8 mouse cellular contexts compared by ENCODE assay signal in the genomic region with DNA sequence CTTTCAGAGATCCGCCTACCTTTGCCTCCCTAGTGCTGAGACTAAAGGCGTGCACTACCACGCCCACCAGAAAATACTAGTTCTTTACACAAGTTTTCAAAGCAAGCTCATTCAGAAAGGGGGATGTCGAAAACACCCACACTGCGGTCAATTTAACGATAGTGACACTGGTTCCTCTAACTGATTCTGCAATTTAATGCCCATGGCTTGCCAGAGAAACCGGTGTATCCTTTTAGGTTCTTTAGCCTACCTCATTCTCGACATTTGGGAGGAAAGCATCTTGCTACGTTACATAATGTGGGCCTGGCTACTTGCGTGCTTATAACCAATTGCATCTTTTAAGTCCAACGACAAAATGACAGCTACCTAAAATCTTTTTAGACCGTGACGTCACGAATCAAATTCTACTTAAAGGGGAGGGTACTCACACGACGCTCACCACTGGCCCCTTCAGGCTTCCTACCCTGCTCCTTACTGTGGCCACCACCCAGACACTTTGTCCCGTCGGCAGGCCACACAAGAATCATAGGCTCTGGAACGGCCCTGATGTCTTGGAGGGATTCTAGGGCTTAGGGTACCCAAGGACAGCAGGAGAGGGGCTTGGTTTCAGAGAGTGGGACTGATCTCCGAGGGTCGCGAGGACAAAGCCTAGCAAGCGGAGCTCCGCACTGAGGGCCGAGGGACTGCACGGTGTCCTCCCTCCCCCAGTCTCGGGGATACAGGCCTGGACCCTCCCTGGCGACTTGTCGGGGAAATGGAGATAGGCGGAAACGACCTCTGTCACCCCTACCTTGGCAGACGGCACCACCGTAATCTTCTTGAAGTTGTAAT. TPM values are rescaled to one million over a fixed set of nuclear protein-coding genes. Genes with fewer than 3 reads are reported as not detected.
DNase-seq lines count a peak whose midpoint lies in the region; ATAC-seq and TF ChIP-seq lines count a peak whose summit lies in the region.

No protein-coding gene starts in this region.

- WGBS in heart, embryonic 16.5 days: 2% methylated on average over 33 of the region's 33 CpGs
- WGBS in hindbrain, embryonic 14.5 days: 4% methylated on average over 33 of the region's 33 CpGs
- WGBS in macrophage (ENCODE audit: missing documents): 2% methylated on average over 33 of the region's 33 CpGs

- H3K27me3 ChIP-seq in heart, embryonic 16.5 days (ENCODE audit: control insufficient read depth, insufficient read depth, low read length): no peaks in the 10 kb centered on the region
- no peaks in the 10 kb centered on the region for H3K27me3 ChIP-seq in CH12.LX (replicated peaks)
- H3K27me3 ChIP-seq in hindbrain, embryonic 14.5 days (ENCODE audit: control insufficient read depth, insufficient read depth, low read length): no peaks in the 10 kb centered on the region

- no peak for TF ChIP-seq CTCF in CH12.LX (conservative IDR thresholded peaks at IDR 0.05 in 1 of 2, IDR thresholded peaks at IDR 0.05 in 1 of 2; ENCODE audit: low read depth in 2 of 2, low read length in 2 of 2)

- peak overlapping the region; percentile 91 for H3K4me2 ChIP-seq in heart, embryonic 16.5 days (ENCODE audit: low read depth, low read length)
- H3K4me2 ChIP-seq in CH12.LX (ENCODE audit: insufficient read depth, low read depth, poor library complexity, severe bottlenecking): peak overlapping the region; percentile 99
- H3K4me2 ChIP-seq in hindbrain, embryonic 14.5 days (replicated peaks): peak overlapping the region; percentile 88

- TF ChIP-seq EP300 in CH12.LX (IDR thresholded peaks at IDR 0.05; ENCODE audit: low read length): no peak

- H3K4me3 ChIP-seq in heart, embryonic 16.5 days (ENCODE audit: low read length): peak overlapping the region; percentile 89
- peak overlapping the region; percentile 93 to 99 (median 95) for H3K4me3 ChIP-seq in CH12.LX (replicated peaks in 1 of 3; ENCODE audit: low read depth in 2 of 3, low read length in 2 of 3, poor library complexity in 1 of 3)
- H3K4me3 ChIP-seq in hindbrain, embryonic 14.5 days (replicated peaks; ENCODE audit: low read length): peak overlapping the region; percentile 96
- peak overlapping the region; percentile 100 for H3K4me3 ChIP-seq in macrophage (ENCODE audit: inconsistent target)

- peaks cover 10% of the 10 kb centered on the region for H3K36me3 ChIP-seq in heart, embryonic 16.5 days (ENCODE audit: control insufficient read depth, insufficient read depth)
- H3K36me3 ChIP-seq in CH12.LX (replicated peaks in 1 of 2; ENCODE audit: control insufficient read depth in 1 of 2, insufficient read depth in 1 of 2, low read length in 1 of 2) (peaks cover 9 to 26% of the 10 kb centered on the region in 2 experiments), macrophage (ENCODE audit: inconsistent target) (peaks cover 17% of the 10 kb centered on the region)
- peaks cover 18% of the 10 kb centered on the region for H3K36me3 ChIP-seq in hindbrain, embryonic 14.5 days (replicated peaks; ENCODE audit: control insufficient read depth, insufficient read depth)

- no peaks in the 10 kb centered on the region for H3K9me3 ChIP-seq in heart, embryonic 16.5 days (replicated peaks; ENCODE audit: control insufficient read depth, low read length)
- no peaks in the 10 kb centered on the region for H3K9me3 ChIP-seq in CH12.LX (replicated peaks; ENCODE audit: low read length)
- no peaks in the 10 kb centered on the region for H3K9me3 ChIP-seq in hindbrain, embryonic 14.5 days (ENCODE audit: control insufficient read depth, low read length)

- no peak for TF ChIP-seq POLR2A in CH12.LX (IDR thresholded peaks at IDR 0.05; ENCODE audit: low read depth, low read length)

- in situ Hi-C loops in CH12.LX (cut with MboI; ENCODE audit: low pct_ligation_motif_present, low pct_unique_long_range_greater_than_20kb, low sequenced_read_pairs): no loop called here

- ATAC-seq in heart, embryonic 16.5 days (replicated peaks; ENCODE audit: extremely low read depth, insufficient read depth, low FRiP score): 0 out of 2 replicates have a peak, but pooled peaks have one; percentile 15
- peak; percentile 85 for ATAC-seq in hindbrain, embryonic 14.5 days (ENCODE audit: low FRiP score)

- intact Hi-C loops in heart, postnatal 36 days (cut with DNase I): loop anchor here (5.0 to 10.0 kb wide), 4 partner anchors 123 to 769 kb away; partner anchors contain the start of genes Wdr37 and Zmynd11

- no peak for TF ChIP-seq RAD21 in CH12.LX (IDR thresholded peaks at IDR 0.05; ENCODE audit: low read depth, low read length)

- peak overlapping the region; percentile 86 for H3K9ac ChIP-seq in heart, embryonic 16.5 days (ENCODE audit: low read length)
- peak overlapping the region; percentile 93 for H3K9ac ChIP-seq in CH12.LX (ENCODE audit: insufficient read depth, low read depth)
- H3K9ac ChIP-seq in hindbrain, embryonic 14.5 days: peak overlapping the region; percentile 79

- dilution Hi-C loops in CH12.LX (cut with MboI; ENCODE audit: extremely low pct_ligation_motif_present, extremely low pct_unique_long_range_greater_than_20kb, low sequenced_read_pairs): no loop called here

- H3K79me2 ChIP-seq in CH12.LX (replicated peaks; ENCODE audit: control insufficient read depth, extremely low read depth, insufficient read depth, poor library complexity, severe bottlenecking) (peaks cover 50% of the 10 kb centered on the region), macrophage (ENCODE audit: inconsistent target) (peaks cover 55% of the 10 kb centered on the region)

- peak overlapping the region; percentile 56 for H3K27ac ChIP-seq in heart, embryonic 16.5 days (ENCODE audit: low read length)
- H3K27ac ChIP-seq in CH12.LX (ENCODE audit: insufficient read depth, low read depth): peak overlapping the region; percentile 27; the same call in 1 of the 2 replicates
- H3K27ac ChIP-seq in hindbrain, embryonic 14.5 days: peak overlapping the region; percentile 69
- H3K27ac ChIP-seq in macrophage: peak overlapping the region; percentile 62

- no peak for DNase-seq in heart, postnatal 36 days
- peak; percentile 57 for DNase-seq in CH12.LX (ENCODE audit: extremely low read depth)
- DNase-seq in c-Kit-positive CD71-positive TER-119-positive erythroid progenitor cells, embryonic 14.5 days (ENCODE audit: low spot score): peak; percentile 29
- peak; percentile 52 for DNase-seq in hindbrain, embryonic 14.5 days (ENCODE audit: low spot score)
- no peak for DNase-seq in ovary, postnatal 14 days (ENCODE audit: low spot score)
- DNase-seq in urinary bladder, postnatal 10 days (ENCODE audit: low spot score): no peak

- peaks cover 12% of the 10 kb centered on the region for H3K4me1 ChIP-seq in heart, embryonic 16.5 days (ENCODE audit: control insufficient read depth, insufficient read depth, low read length)
- H3K4me1 ChIP-seq in CH12.LX (ENCODE audit: control insufficient read depth in 1 of 2, insufficient read depth in 2 of 2): peaks cover 5 to 17% of the 10 kb centered on the region in 2 experiments; a peak in 2 of 4 replicates
- H3K4me1 ChIP-seq in hindbrain, embryonic 14.5 days (replicated peaks; ENCODE audit: control insufficient read depth, insufficient read depth, low read length): peaks cover 11% of the 10 kb centered on the region; the same call in 1 of the 2 replicates

TF ChIP-seq in CH12.LX, 34 proteins besides CTCF, POLR2A, EP300 and RAD21 (continues in another document):
- TF ChIP-seq GABPA (IDR thresholded peaks at IDR 0.05; ENCODE audit: insufficient replicate concordance, low read depth, low read length): no peak
- no peak for TF ChIP-seq MYC (IDR thresholded peaks at IDR 0.05; ENCODE audit: low read depth, low read length)
- TF ChIP-seq TBP (conservative IDR thresholded peaks at IDR 0.05; ENCODE audit: low read depth, low read length): no peak
- no peak for TF ChIP-seq RCOR1 (conservative IDR thresholded peaks at IDR 0.05; ENCODE audit: low read depth, low read length)
- TF ChIP-seq TCF12 (IDR thresholded peaks at IDR 0.05; ENCODE audit: low read depth, low read length): no peak
- TF ChIP-seq ZC3H11A (IDR thresholded peaks at IDR 0.05; ENCODE audit: low read depth, low read length): no peak
- no peak for TF ChIP-seq MAFK (IDR thresholded peaks at IDR 0.05; ENCODE audit: insufficient replicate concordance, low read length)
- no peak; the same call in 1 of the 2 replicates for TF ChIP-seq JUN (IDR thresholded peaks at IDR 0.05; ENCODE audit: insufficient read depth, low read depth, low read length)

RNA-seq across cellular contexts. Expression of gene Gtpbp4, which starts 0.5 kb away (rescaled TPM):
- 52.0 and 53.2 TPM in 2 replicates for polyA plus RNA-seq in heart, embryonic 16.5 days (2015; fragmentation: Nextera tagmentation; extraction: Ambion mirVana)
- total RNA-seq in heart, postnatal 36 days (2021): 10 to 100 TPM; 39.5 to 42.0 TPM
- 92.1 and 112 TPM in 2 replicates for total RNA-seq in CH12.LX (2012; rRNA removed)
- 116 and 169 TPM in 2 replicates for total RNA-seq in CH12.LX (2014; rRNA removed)
- 174 and 218 TPM in 2 replicates for polyA plus RNA-seq in CH12.LX (2012; ENCODE audit: insufficient read length, low read depth)
- polyA plus RNA-seq in hindbrain, embryonic 14.5 days (2014; fragmentation: Nextera tagmentation; extraction: Ambion mirVana): 59.1 and 65.9 TPM in 2 replicates
- 100 to 1,000 TPM in 1 of 26 experiments, 10 to 100 TPM in 25; 29.5 to 119 (median 55.0) TPM for total RNA-seq in macrophage (2018; cell fraction: chromatin; rRNA removed)
- 10 to 100 TPM; 26.2 to 45.3 (median 31.2) TPM for total RNA-seq in macrophage (2018; cell fraction: cytosol; rRNA removed)
- total RNA-seq in macrophage (2018; cell fraction: nucleus; rRNA removed): 10 to 100 TPM; 21.3 to 58.5 (median 31.4) TPM
- 17.7 to 50.7 TPM (median 49.2 TPM) in 3 replicates for polyA plus RNA-seq in macrophage (2018)

RNA-seq across cellular contexts. Expression of gene Idi2, which starts 42.7 kb away (rescaled TPM):
- 0.09 and 0.14 TPM in 2 replicates for polyA plus RNA-seq in heart, embryonic 16.5 days (2015; fragmentation: Nextera tagmentation; extraction: Ambion mirVana)
- total RNA-seq in heart, postnatal 36 days (2021): not detected
- total RNA-seq in CH12.LX (2012; rRNA removed): not detected in 2 replicates
- not detected in 2 replicates for total RNA-seq in CH12.LX (2014; rRNA removed)
- polyA plus RNA-seq in CH12.LX (2012; ENCODE audit: insufficient read length, low read depth): not detected in 2 replicates
- polyA plus RNA-seq in hindbrain, embryonic 14.5 days (2014; fragmentation: Nextera tagmentation; extraction: Ambion mirVana): not detected in 2 replicates
- total RNA-seq in macrophage (2018; cell fraction: chromatin; rRNA removed): not detected
- not detected for total RNA-seq in macrophage (2018; cell fraction: cytosol; rRNA removed)
- total RNA-seq in macrophage (2018; cell fraction: nucleus; rRNA removed): not detected
- not detected in 3 replicates for polyA plus RNA-seq in macrophage (2018)

RNA-seq across cellular contexts. Expression of gene Gm9745, which starts 47.3 kb away (rescaled TPM):
- polyA plus RNA-seq in heart, embryonic 16.5 days (2015; fragmentation: Nextera tagmentation; extraction: Ambion mirVana): not detected in 2 replicates
- total RNA-seq in heart, postnatal 36 days (2021): not detected
- total RNA-seq in CH12.LX (2012; rRNA removed) (not detected in 2 replicates), CH12.LX (2014; rRNA removed) (not detected in 2 replicates)
- polyA plus RNA-seq in CH12.LX (2012; ENCODE audit: insufficient read length, low read depth) (not detected in 2 replicates), macrophage (2018) (not detected in 3 replicates)
- polyA plus RNA-seq in hindbrain, embryonic 14.5 days (2014; fragmentation: Nextera tagmentation; extraction: Ambion mirVana): not detected in 2 replicates
- not detected for total RNA-seq in macrophage (2018; cell fraction: chromatin; rRNA removed)
- not detected for total RNA-seq in macrophage (2018; cell fraction: cytosol; rRNA removed)
- total RNA-seq in macrophage (2018; cell fraction: nucleus; rRNA removed): not detected

Comparison
In these comparisons a context has a peak if more than half of its experiments do, and no peak if none do; other contexts are left out.
1. DNase-seq: peak in CH12.LX (single experiment), c-Kit-positive CD71-positive TER-119-positive erythroid progenitor cells, embryonic 14.5 days (single experiment) and hindbrain, embryonic 14.5 days (single experiment); none in heart, postnatal 36 days (0 of 2), ovary, postnatal 14 days (single experiment) and urinary bladder, postnatal 10 days (single experiment).
2. Peak in every context shown above with its lines, with median percentiles within 50 percentile points of each other: H3K27ac ChIP-seq, H3K4me2 ChIP-seq, H3K4me3 ChIP-seq and H3K9ac ChIP-seq.